Mouse (Mus musculus): ENCODE results near the gene Tarbp2. TPM values are rescaled to one million over a fixed set of nuclear protein-coding genes. Genes with fewer than 3 reads are reported as not detected.

Tarbp2 gene
- total RNA-seq, 2 experiments from 2014 or later = 54.7 to 56.9 TPM

Other genes with a start within 250 kb of the Tarbp2 start
- not detected for gene Gm9918, start 247.6 kb upstream of the Tarbp2 start, total RNA-seq (2021)
- gene Mfsd5, start 238.7 kb upstream of the Tarbp2 start, total RNA-seq (2021) = 10 to 100 TPM; 18.9 to 20.0 TPM
- gene Espl1, start 221.9 kb upstream of the Tarbp2 start, total RNA-seq (2021) = 10 to 100 TPM; 13.0 to 20.5 TPM
- 100 to 1,000 TPM; 331 to 348 TPM for gene Pfdn5, start 192.1 kb upstream of the Tarbp2 start, total RNA-seq (2021)
- 10 to 100 TPM; 31.0 to 35.1 TPM for gene Myg1, start 186.5 kb upstream of the Tarbp2 start, total RNA-seq (2021)
- 10 to 100 TPM; 14.0 to 14.3 TPM for gene Aaas, start 167.4 kb upstream of the Tarbp2 start, total RNA-seq (2021)
- under 1 TPM; 0.18 to 0.22 TPM for gene Sp7, start 151.0 kb upstream of the Tarbp2 start, total RNA-seq (2021)
- 10 to 100 TPM; 54.9 to 69.9 TPM for gene Sp1, start 112.0 kb upstream of the Tarbp2 start, total RNA-seq (2021)
- 1 to 10 TPM; 3.6 to 3.9 TPM for gene Amhr2, start 72.8 kb upstream of the Tarbp2 start, total RNA-seq (2021)
- gene Prr13, start 59.2 kb upstream of the Tarbp2 start, total RNA-seq (2021) = 10 to 100 TPM; 15.2 to 18.7 TPM
- gene Pcbp2, start 47.7 kb upstream of the Tarbp2 start, total RNA-seq (2021) = 100 to 1,000 TPM; 614 to 662 TPM
- gene Gm10337, start 14.5 kb upstream of the Tarbp2 start, total RNA-seq (2021) = 1 to 10 TPM in 1 of 2 experiments, not detected in 1; 7.6 TPM
- 1 to 10 TPM; 6.1 to 6.3 TPM for gene Map3k12, start 1.1 kb upstream of the Tarbp2 start, total RNA-seq (2021)
- gene Npff, start 6.8 kb downstream of the Tarbp2 start, total RNA-seq (2021) = 1 to 10 TPM; 3.4 to 4.9 TPM
- gene Gm28047, start 106.9 kb downstream of the Tarbp2 start, total RNA-seq (2021) = under 1 TPM in 1 of 2 experiments, not detected in 1; 0.70 TPM
- gene Atf7, start 107.3 kb downstream of the Tarbp2 start, total RNA-seq (2021) = 10 to 100 TPM; 85.3 to 97.2 TPM
- gene Atp5g2, start 154.2 kb downstream of the Tarbp2 start, total RNA-seq (2021) = 10 to 100 TPM; 19.0 to 29.5 TPM
- gene Calcoco1, start 204.0 kb downstream of the Tarbp2 start, total RNA-seq (2021) = 10 to 100 TPM; 60.8 to 67.8 TPM

Data from gastrocnemius, postnatal 4 days (tissue).